Mouse (Mus musculus) MEL (cell line): ENCODE data around the gene E330017A01Rik. TPM values are rescaled to one million over a fixed set of nuclear protein-coding genes. Genes with fewer than 3 reads are reported as not detected.
A peak's percentile ranks its signal among the peaks of the same experiment; 100 is the strongest.

Experiments used
- DNase-seq: peaks from one replicate; pipeline ENCODE4 v3.0.0; 2011; ENCODE audit warnings: low read depth, low spot score
- H3K27ac ChIP-seq: 2 replicates; pipeline ENCODE4 v1.5.1; 2012; ENCODE audit warnings: low read depth, mild to moderate bottlenecking, control low read depth, low read length, moderate library complexity; ENCODE audit not compliant: control insufficient read depth
- H3K27me3 ChIP-seq, 2 experiments: fragments of 150-350 bp in 1 of 2; sonication (generic) in 1 of 2; 2 replicates each; pipeline ENCODE4 v1.6.1; 2012; ENCODE audit warnings: low read length in 2 of 2, mild to moderate bottlenecking in 2 of 2, improper control_type of control experiment in 1 of 2, moderate library complexity in 1 of 2; ENCODE audit not compliant: insufficient read depth in 2 of 2, control insufficient read depth in 1 of 2
- H3K36me3 ChIP-seq, 2 experiments: 2 replicates each; pipeline ENCODE4 v1.6.1; 2012 to 2014; ENCODE audit warnings: low read length in 2 of 2, improper control_type of control experiment in 1 of 2, inconsistent platforms in 1 of 2, mild to moderate bottlenecking in 1 of 2; ENCODE audit not compliant: insufficient read depth in 2 of 2, control insufficient read depth in 1 of 2
- H3K4me1 ChIP-seq, 2 experiments: fragments of 150-350 bp in 1 of 2; sonication (generic) in 1 of 2; 2 replicates each; pipeline ENCODE4 v1.6.1; 2012; ENCODE audit warnings: low read length in 2 of 2, improper control_type of control experiment in 1 of 2, mild to moderate bottlenecking in 1 of 2; ENCODE audit not compliant: insufficient read depth in 2 of 2, control insufficient read depth in 1 of 2
- H3K4me3 ChIP-seq, 2 experiments: fragments of 150-350 bp in 1 of 2; sonication (generic) in 1 of 2; 2 replicates each; pipeline ENCODE4 v1.5.1; 2012; ENCODE audit warnings: low read depth in 2 of 2, low read length in 2 of 2, mild to moderate bottlenecking in 2 of 2, moderate library complexity in 2 of 2, control low read depth in 1 of 2, improper control_type of control experiment in 1 of 2; ENCODE audit not compliant: control insufficient read depth in 1 of 2, insufficient read depth in 1 of 2
- H3K79me2 ChIP-seq: 2 replicates; pipeline ENCODE4 v1.6.1; 2012; ENCODE audit warnings: mild to moderate bottlenecking, low read length, moderate library complexity; ENCODE audit not compliant: control insufficient read depth, poor library complexity, insufficient read depth
- H3K9ac ChIP-seq: 2 replicates; pipeline ENCODE4 v1.6.1; 2012; ENCODE audit warnings: low read depth, mild to moderate bottlenecking, control low read depth, low read length, moderate library complexity; ENCODE audit not compliant: control insufficient read depth, poor library complexity, severe bottlenecking
- H3K9me3 ChIP-seq: fragments of 150-350 bp; sonication (generic); replicated peaks from 2 replicates; pipeline ENCODE4 v1.6.1; 2012; ENCODE audit warnings: mild to moderate bottlenecking, low read length, improper control_type of control experiment, moderate library complexity; ENCODE audit not compliant: insufficient read depth
- BHLHE40 ChIP-seq: IDR thresholded peaks from 2 replicates; pipeline ENCODE4 v1.6.1; 2012; ENCODE audit warnings: low read depth, mild to moderate bottlenecking, inconsistent platforms, low read length, improper control_type of control experiment, borderline replicate concordance
- CHD1 ChIP-seq: IDR thresholded peaks from 2 replicates; pipeline ENCODE4 v1.6.1; 2012; ENCODE audit warnings: low read depth, mild to moderate bottlenecking, inconsistent platforms, low read length, improper control_type of control experiment
- CHD2 ChIP-seq: IDR thresholded peaks from 2 replicates; pipeline ENCODE4 v1.6.1; 2011; ENCODE audit warnings: low read length, improper control_type of control experiment
- CTCF ChIP-seq, 3 experiments: IDR thresholded peaks in 2 of 3; conservative IDR thresholded peaks in 1 of 3; 2 replicates each; pipeline ENCODE4 v1.5.1; 2011 to 2012; ENCODE audit warnings: low read length in 3 of 3, low read depth in 2 of 3, mild to moderate bottlenecking in 2 of 3, improper control_type of control experiment in 1 of 3, inconsistent platforms in 1 of 3, mixed read lengths in 1 of 3, moderate library complexity in 1 of 3; ENCODE audit not compliant: control insufficient read depth in 1 of 3, insufficient read depth in 1 of 3, poor library complexity in 1 of 3, severe bottlenecking in 1 of 3
- E2F4 ChIP-seq: IDR thresholded peaks from 2 replicates; pipeline ENCODE4 v1.6.1; 2011; ENCODE audit warnings: low read depth, low read length, improper control_type of control experiment, borderline replicate concordance
- EP300 ChIP-seq, 2 experiments: IDR thresholded peaks; 2 replicates each; pipeline ENCODE4 v1.6.1; 2011; ENCODE audit warnings: improper control_type of control experiment in 2 of 2, low read length in 2 of 2, low read depth in 1 of 2, mild to moderate bottlenecking in 1 of 2
- ETS1 ChIP-seq: IDR thresholded peaks from 2 replicates; pipeline ENCODE4 v1.6.1; 2012; ENCODE audit warnings: low read depth, mild to moderate bottlenecking, inconsistent platforms, low read length, improper control_type of control experiment, moderate library complexity
- GABPA ChIP-seq: IDR thresholded peaks from 2 replicates; pipeline ENCODE4 v1.6.1; 2012; ENCODE audit warnings: low read depth, mild to moderate bottlenecking, inconsistent platforms, low read length, improper control_type of control experiment, moderate library complexity
- GATA1 ChIP-seq: IDR thresholded peaks from 2 replicates; pipeline ENCODE4 v1.6.1; 2011; ENCODE audit warnings: low read depth, low read length, improper control_type of control experiment
- HCFC1 ChIP-seq: IDR thresholded peaks from 2 replicates; pipeline ENCODE4 v1.6.1; 2012; ENCODE audit warnings: low read depth, mild to moderate bottlenecking, inconsistent platforms, low read length, improper control_type of control experiment, moderate library complexity
- KAT2A ChIP-seq: conservative IDR thresholded peaks from 2 replicates; pipeline ENCODE4 v1.6.1; 2012; ENCODE audit warnings: low read depth, low read length, improper control_type of control experiment, inconsistent platforms
- MAFK ChIP-seq: IDR thresholded peaks from 2 replicates; pipeline ENCODE4 v1.6.1; 2011; ENCODE audit warnings: low read depth, mild to moderate bottlenecking, low read length, improper control_type of control experiment, borderline replicate concordance
- MAX ChIP-seq: IDR thresholded peaks from 2 replicates; pipeline ENCODE4 v1.6.1; 2011; ENCODE audit warnings: low read length, improper control_type of control experiment
- MAZ ChIP-seq: IDR thresholded peaks from 2 replicates; pipeline ENCODE4 v1.6.1; 2012; ENCODE audit warnings: low read depth, mild to moderate bottlenecking, inconsistent platforms, low read length, improper control_type of control experiment
- MEF2A ChIP-seq: IDR thresholded peaks from 2 replicates; pipeline ENCODE4 v1.6.1; 2014; ENCODE audit warnings: low read depth, mild to moderate bottlenecking, inconsistent platforms, low read length, improper control_type of control experiment; ENCODE audit not compliant: poor library complexity, insufficient replicate concordance, severe bottlenecking; ENCODE audit errors: extremely low read depth
- MXI1 ChIP-seq: IDR thresholded peaks from 2 replicates; pipeline ENCODE4 v1.6.1; 2011; ENCODE audit warnings: mild to moderate bottlenecking, low read depth, low read length, improper control_type of control experiment
- MYB ChIP-seq: IDR thresholded peaks from 2 replicates; pipeline ENCODE4 v1.6.1; 2011; ENCODE audit warnings: mild to moderate bottlenecking, low read depth, low read length, improper control_type of control experiment
- MYC ChIP-seq: IDR thresholded peaks from 2 replicates; pipeline ENCODE4 v1.6.1; 2011; ENCODE audit warnings: low read depth, mild to moderate bottlenecking, low read length, improper control_type of control experiment, moderate library complexity
- NELFE ChIP-seq: IDR thresholded peaks from 2 replicates; pipeline ENCODE4 v1.6.1; 2011; ENCODE audit warnings: low read depth, low read length, improper control_type of control experiment
- NRF1 ChIP-seq: IDR thresholded peaks from 2 replicates; pipeline ENCODE4 v1.6.1; 2014; ENCODE audit warnings: low read depth, mild to moderate bottlenecking, inconsistent platforms, low read length, improper control_type of control experiment, moderate library complexity; ENCODE audit not compliant: poor library complexity, insufficient read depth, severe bottlenecking
- POLR2A ChIP-seq, 2 experiments: IDR thresholded peaks; 2 replicates each; pipeline ENCODE4 v1.6.1; 2011 to 2012; ENCODE audit warnings: low read length in 2 of 2, mild to moderate bottlenecking in 2 of 2, control low read depth in 1 of 2, improper control_type of control experiment in 1 of 2, low read depth in 1 of 2, moderate library complexity in 1 of 2; ENCODE audit not compliant: control insufficient read depth in 1 of 2, insufficient read depth in 1 of 2, poor library complexity in 1 of 2
- POLR2AphosphoS2 ChIP-seq: IDR thresholded peaks from 2 replicates; pipeline ENCODE4 v1.6.1; 2011; ENCODE audit warnings: low read length, improper control_type of control experiment
- RAD21 ChIP-seq: IDR thresholded peaks from 2 replicates; pipeline ENCODE4 v1.6.1; 2011; ENCODE audit warnings: mild to moderate bottlenecking, low read depth, low read length, improper control_type of control experiment
- RCOR1 ChIP-seq: IDR thresholded peaks from 2 replicates; pipeline ENCODE4 v1.6.1; 2012; ENCODE audit warnings: low read depth, mild to moderate bottlenecking, inconsistent platforms, low read length, improper control_type of control experiment
- SIN3A ChIP-seq: IDR thresholded peaks from 2 replicates; pipeline ENCODE4 v1.6.1; 2012; ENCODE audit warnings: low read length, improper control_type of control experiment, inconsistent platforms
- SMC3 ChIP-seq: IDR thresholded peaks from 2 replicates; pipeline ENCODE4 v1.6.1; 2011; ENCODE audit warnings: low read depth, low read length, improper control_type of control experiment
- TAL1 ChIP-seq: IDR thresholded peaks from 2 replicates; pipeline ENCODE4 v1.6.1; 2012; ENCODE audit warnings: mild to moderate bottlenecking, inconsistent platforms, low read length, moderate library complexity, mixed read lengths
- TBP ChIP-seq: IDR thresholded peaks from 2 replicates; pipeline ENCODE4 v1.8.0; 2011; ENCODE audit warnings: low read depth, low read length, improper control_type of control experiment
- TCF12 ChIP-seq: IDR thresholded peaks from 2 replicates; pipeline ENCODE4 v1.6.1; 2014; ENCODE audit warnings: low read depth, mild to moderate bottlenecking, inconsistent platforms, low read length, improper control_type of control experiment, moderate library complexity
- UBTF ChIP-seq: IDR thresholded peaks from 2 replicates; pipeline ENCODE4 v1.6.1; 2012; ENCODE audit warnings: low read depth, mild to moderate bottlenecking, inconsistent platforms, low read length, improper control_type of control experiment, moderate library complexity, borderline replicate concordance; ENCODE audit not compliant: insufficient read depth
- USF1 ChIP-seq: IDR thresholded peaks from 2 replicates; pipeline ENCODE4 v1.6.1; 2014; ENCODE audit warnings: low read depth, mild to moderate bottlenecking, inconsistent platforms, low read length, improper control_type of control experiment, moderate library complexity
- USF2 ChIP-seq, 2 experiments: IDR thresholded peaks; 2 replicates each; pipeline ENCODE4 v1.6.1; 2011 to 2012; ENCODE audit warnings: improper control_type of control experiment in 2 of 2, low read length in 2 of 2, borderline replicate concordance in 1 of 2, inconsistent platforms in 1 of 2, low read depth in 1 of 2, mild to moderate bottlenecking in 1 of 2; ENCODE audit not compliant: insufficient read depth in 1 of 2
- ZKSCAN1 ChIP-seq: IDR thresholded peaks from 2 replicates; pipeline ENCODE4 v1.6.1; 2012; ENCODE audit warnings: low read depth, mild to moderate bottlenecking, inconsistent platforms, low read length, improper control_type of control experiment, moderate library complexity
- ZMIZ1 ChIP-seq: IDR thresholded peaks from 2 replicates; pipeline ENCODE4 v1.6.1; 2012; ENCODE audit warnings: low read depth, mild to moderate bottlenecking, inconsistent platforms, low read length, improper control_type of control experiment, moderate library complexity
- ZNF384 ChIP-seq: IDR thresholded peaks from 2 replicates; pipeline ENCODE4 v1.6.1; 2012; ENCODE audit warnings: low read depth, mild to moderate bottlenecking, inconsistent platforms, low read length, improper control_type of control experiment
- polyA plus RNA-seq, 2 experiments: library from polyadenylated mRNA; stranded (reverse) in 1 of 2; unstranded in 1 of 2; fragments of >175 nt in 1 of 2; fragments of >200 nt in 1 of 2; gene quantifications; 2 replicates each; pipeline versions ENCODE4 v1.2.1 to v1.2.4; 2012; ENCODE audit warnings: low replicate concordance in 2 of 2, low read depth in 1 of 2; ENCODE audit not compliant: insufficient read length in 2 of 2, insufficient read depth in 1 of 2, missing spikeins in 1 of 2
- total RNA-seq: library from RNA; depleted of rRNA; stranded (reverse); fragments of 300-350 nt; gene quantifications from 2 replicates; pipeline ENCODE4 v1.2.3, GENCODE M21; 2012

Gene E330017A01Rik
- total and polyA plus RNA-seq, 3 experiments, result 4.3 to 8.2 TPM; not detected in 1

GRCm38 (mm10) chr16:58685548-58686537 is 47.3 kb upstream of the E330017A01Rik start:
- peak overlapping the region; percentile 40; the same call in 1 of the 2 replicates for H3K27ac ChIP-seq
- H3K9ac ChIP-seq, result peak overlapping the region; percentile 34
- H3K79me2 ChIP-seq, result no peaks in the 10 kb centered on the region
- peaks cover 4 to 17% of the 10 kb centered on the region in 2 experiments for H3K36me3 ChIP-seq
- H3K4me1 ChIP-seq, result peaks cover 2 to 8% of the 10 kb centered on the region in 2 experiments; a peak in 2 of 4 replicates
- H3K9me3 ChIP-seq, result no peaks in the 10 kb centered on the region
- H3K27me3 ChIP-seq, result no peaks in the 10 kb centered on the region
- H3K4me3 ChIP-seq, result peak overlapping the region; percentile 56 to 62
- DNase-seq, result peak; percentile 95
- TF ChIP-seq CTCF (IDR thresholded peaks at IDR 0.05 in 2 of 3, conservative IDR thresholded peaks at IDR 0.05 in 1 of 3; ENCODE audit: control insufficient read depth in 1 of 3, insufficient read depth in 1 of 3, low read depth in 2 of 3, low read length in 3 of 3, poor library complexity in 1 of 3, severe bottlenecking in 1 of 3) (no peak), TAL1 (peak; percentile 88), MEF2A (no peak), ZMIZ1 (no peak), MAX (peak; percentile 96), NELFE (no peak), CHD1 (no peak), HCFC1 (peak; percentile 58; the same call in 1 of the 2 replicates), SMC3 (peak; percentile 23; the same call in 1 of the 2 replicates), MYC (peak; percentile 80; the same call in 1 of the 2 replicates), NRF1 (no peak), GABPA (no peak), SIN3A (peak; percentile 93), EP300 (IDR thresholded peaks at IDR 0.05; ENCODE audit: low read depth in 1 of 2, low read length in 2 of 2) (peak; percentile 93 to 94), TCF12 (peak; percentile 99), BHLHE40 (peak; percentile 94), UBTF (no peak), TBP (peak; percentile 82), MYB (no peak), RCOR1 (peak; percentile 94), ZNF384 (no peak), E2F4 (no peak), ETS1 (peak; percentile 100), MAFK (no peak), MAZ (no peak), KAT2A (no peak), USF1 (peak; percentile 99), POLR2A (IDR thresholded peaks at IDR 0.05; ENCODE audit: control insufficient read depth in 1 of 2, insufficient read depth in 1 of 2, low read depth in 1 of 2, low read length in 2 of 2, poor library complexity in 1 of 2) (no peak), CHD2 (no peak), USF2 (IDR thresholded peaks at IDR 0.05; ENCODE audit: borderline replicate concordance in 1 of 2, insufficient read depth in 1 of 2, low read depth in 1 of 2, low read length in 2 of 2) (peak; percentile 80 to 87), POLR2AphosphoS2 (no peak), RAD21 (peak; percentile 3; the same call in 1 of the 2 replicates), ZKSCAN1 (no peak), GATA1 (peak; percentile 92), MXI1 (peak; percentile 84)
